8 mouse cellular contexts compared by ENCODE assay signal in the genomic region with DNA sequence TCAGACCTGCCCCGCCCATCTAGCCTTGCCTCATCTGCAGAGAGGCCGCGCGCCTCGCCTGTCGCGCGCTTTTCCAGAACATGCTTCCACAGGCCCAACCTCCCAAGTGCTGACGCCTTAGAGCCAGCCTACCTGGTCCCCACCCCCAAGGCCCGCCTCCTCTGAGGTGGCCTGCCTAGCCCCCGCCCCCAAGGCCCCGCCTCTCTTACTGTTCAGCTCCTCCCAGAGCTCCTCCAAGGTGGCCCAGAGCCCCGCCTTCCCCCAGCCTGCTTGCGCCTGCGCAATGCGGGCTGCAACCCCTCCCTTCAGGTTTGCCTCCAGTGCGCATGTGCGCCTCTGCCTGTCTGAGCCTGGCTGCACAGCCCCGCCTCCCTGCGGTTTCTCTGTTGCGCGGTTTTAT. TPM values are rescaled to one million over a fixed set of nuclear protein-coding genes. Genes with fewer than 3 reads are reported as not detected.
A peak's percentile ranks its signal among the peaks of the same experiment; 100 is the strongest.
DNase-seq lines count a peak whose midpoint lies in the region; ATAC-seq and TF ChIP-seq lines count a peak whose summit lies in the region.

No protein-coding gene starts in this region.

- peak; percentile 97 to 98 for DNase-seq in adrenal gland, postnatal 36 days
- peak; percentile 100 for DNase-seq in heart, adult 11 months
- DNase-seq in left cerebral cortex, postnatal 14 days (ENCODE audit: low spot score in 2 of 2): peak; percentile 92 to 96
- peak; percentile 96 for DNase-seq in right cerebral cortex, adult 18-20 months
- DNase-seq in urinary bladder, adult 18-20 months (ENCODE audit: low spot score in 2 of 2): peak; percentile 88 to 95

- peak overlapping the region; percentile 58 for H3K4me2 ChIP-seq in embryonic facial prominence, embryonic 13.5 days
- peak overlapping the region; percentile 60 for H3K4me2 ChIP-seq in intestine, postnatal 0 days (replicated peaks; ENCODE audit: low read depth)

- 51% methylated on average over 22 of the region's 22 CpGs for WGBS in embryonic facial prominence, embryonic 13.5 days
- 61% methylated on average over 21 of the region's 22 CpGs for WGBS in intestine, postnatal 0 days

- H3K9me3 ChIP-seq in embryonic facial prominence, embryonic 13.5 days: peaks cover 23% of the 10 kb centered on the region
- no peaks in the 10 kb centered on the region for H3K9me3 ChIP-seq in intestine, postnatal 0 days (ENCODE audit: control insufficient read depth)

- H3K27ac ChIP-seq in embryonic facial prominence, embryonic 13.5 days: no peak overlapping the region
- H3K27ac ChIP-seq in intestine, postnatal 0 days (ENCODE audit: low read depth, low read length): no peak overlapping the region

- intact Hi-C loops in left cerebral cortex, postnatal 14 days (cut with DNase I): loop anchor here (5.0 to 10.0 kb wide), 4 partner anchors 153 to 636 kb away; a partner anchor contains a TSS

- H3K4me1 ChIP-seq in embryonic facial prominence, embryonic 13.5 days: no peaks in the 10 kb centered on the region
- no peaks in the 10 kb centered on the region for H3K4me1 ChIP-seq in intestine, postnatal 0 days (replicated peaks; ENCODE audit: control insufficient read depth, insufficient read depth, low read length)

- ATAC-seq in embryonic facial prominence, embryonic 13.5 days (ENCODE audit: insufficient number of reproducible peaks, insufficient read depth, low FRiP score, low TSS enrichment, low read depth): peak; percentile 91; the same call in 1 of the 2 replicates
- ATAC-seq in intestine, postnatal 0 days: peak; percentile 98
- peak; percentile 89 for ATAC-seq in megakaryocyte progenitor cell, adult 5-6 weeks (replicated peaks; ENCODE audit: poor library complexity)

- TF ChIP-seq CTCF in intestine, postnatal 0 days (IDR thresholded peaks at IDR 0.05; ENCODE audit: low read depth): peak; percentile 40

- no peaks in the 10 kb centered on the region for H3K27me3 ChIP-seq in embryonic facial prominence, embryonic 13.5 days
- 0 out of 2 replicates have a peak, but pooled peaks cover 2% of the 10 kb centered on the region for H3K27me3 ChIP-seq in intestine, postnatal 0 days (replicated peaks; ENCODE audit: control insufficient read depth, insufficient read depth, low read length)

- H3K4me3 ChIP-seq in embryonic facial prominence, embryonic 13.5 days: peak overlapping the region; percentile 53
- H3K4me3 ChIP-seq in intestine, postnatal 0 days (ENCODE audit: low read depth, low read length): peak overlapping the region; percentile 49

- no peak overlapping the region for H3K9ac ChIP-seq in embryonic facial prominence, embryonic 13.5 days
- H3K9ac ChIP-seq in intestine, postnatal 0 days (ENCODE audit: low read depth, low read length): no peak overlapping the region

- peaks cover 2% of the 10 kb centered on the region; the same call in 1 of the 2 replicates for H3K36me3 ChIP-seq in embryonic facial prominence, embryonic 13.5 days
- H3K36me3 ChIP-seq in intestine, postnatal 0 days (ENCODE audit: control insufficient read depth, insufficient read depth): no peaks in the 10 kb centered on the region

RNA-seq across cellular contexts. Expression of a gene that starts 2.0 kb away (rescaled TPM):
- 100 to 1,000 TPM; 326 to 473 TPM for total RNA-seq in adrenal gland, postnatal 36 days (2021)
- 7.6 and 7.8 TPM in 2 replicates for polyA plus RNA-seq in embryonic facial prominence, embryonic 13.5 days (2015; fragmentation: Nextera tagmentation; extraction: Ambion mirVana)
- polyA plus RNA-seq in intestine, postnatal 0 days (2015; fragmentation: Nextera tagmentation; extraction: Ambion mirVana): 0.55 TPM in 2 replicates
- total RNA-seq in left cerebral cortex, postnatal 14 days (2021): 10 to 100 TPM; 10.4 to 11.9 TPM
- total RNA-seq in megakaryocyte progenitor cell, adult 5-6 weeks (2015): 0.02 and 0.34 TPM in 2 replicates
- total RNA-seq in megakaryocyte progenitor cell, adult 5-6 weeks (2017): not detected in 2 replicates

RNA-seq across cellular contexts. Expression of a gene that starts 2.1 kb away (rescaled TPM):
- 10 to 100 TPM; 65.9 to 67.1 TPM for total RNA-seq in adrenal gland, postnatal 36 days (2021)
- polyA plus RNA-seq in embryonic facial prominence, embryonic 13.5 days (2015; fragmentation: Nextera tagmentation; extraction: Ambion mirVana): 66.5 and 80.6 TPM in 2 replicates
- 25.5 and 29.7 TPM in 2 replicates for polyA plus RNA-seq in intestine, postnatal 0 days (2015; fragmentation: Nextera tagmentation; extraction: Ambion mirVana)
- 10 to 100 TPM; 31.3 to 31.6 TPM for total RNA-seq in left cerebral cortex, postnatal 14 days (2021)
- 0.17 and 0.54 TPM in 2 replicates for total RNA-seq in megakaryocyte progenitor cell, adult 5-6 weeks (2015)
- 1.2 TPM in 1 of 2 replicates, not detected in the other for total RNA-seq in megakaryocyte progenitor cell, adult 5-6 weeks (2017)

Comparison
In these comparisons a context has a peak if more than half of its experiments do, and no peak if none do; other contexts are left out.
1. RNA of a gene that starts 2.0 kb away (total RNA-seq): 326 to 473 TPM in adrenal gland, postnatal 36 days; 10.4 to 11.9 TPM in left cerebral cortex, postnatal 14 days and 0.02 to 0.34 TPM in megakaryocyte progenitor cell, adult 5-6 weeks; every median in the first group is over 10 times any median in the second.
2. RNA of a gene that starts 2.1 kb away (total RNA-seq): 65.9 to 67.1 TPM in adrenal gland, postnatal 36 days and 31.3 to 31.6 TPM in left cerebral cortex, postnatal 14 days; 0.17 to 1.2 TPM in megakaryocyte progenitor cell, adult 5-6 weeks; every median in the first group is over 10 times any median in the second.
3. Peak in every context shown above with its lines, with median percentiles within 50 percentile points of each other: DNase-seq and ATAC-seq.